Mouse (Mus musculus) kidney, postnatal 0 days (tissue): ENCODE results near the gene Avl9. TPM values are rescaled to one million over a fixed set of nuclear protein-coding genes. Genes with fewer than 3 reads are reported as not detected.
A peak's percentile ranks its signal among the peaks of the same experiment; 100 is the strongest.

ENCODE experiments used
- ATAC-seq: fragments of 200-750 bp; cut with Nextera tagmentation; replicated peaks from 2 replicates; pipeline ENCODE4 v1.8.0; 2017; ENCODE audit warnings: low read depth, moderate number of reproducible peaks, moderate TSS enrichment, moderate library complexity; ENCODE audit not compliant: low FRiP score
- DNase-seq: peaks from one replicate; pipeline ENCODE4 v3.0.0-alpha.2; 2016; ENCODE audit warnings: low spot score
- H3K27ac ChIP-seq: fragments of 300-500 bp; sonication (generic); 2 replicates; pipeline ENCODE4 v1.5.1; 2014; ENCODE audit warnings: mild to moderate bottlenecking
- H3K27me3 ChIP-seq: fragments of 300-500 bp; sonication (generic); 2 replicates; pipeline ENCODE4 v1.6.1; 2014; ENCODE audit warnings: low read length, mixed read lengths; ENCODE audit not compliant: insufficient read depth
- H3K36me3 ChIP-seq: fragments of 300-500 bp; sonication (generic); 2 replicates; pipeline ENCODE4 v1.6.1; 2014; ENCODE audit warnings: low read length, mixed read lengths; ENCODE audit not compliant: insufficient read depth
- H3K4me1 ChIP-seq: fragments of 300-500 bp; sonication (generic); replicated peaks from 2 replicates; pipeline ENCODE4 v1.6.1; 2014; ENCODE audit warnings: antibody characterized with exemption, low read length, mixed read lengths; ENCODE audit not compliant: insufficient read depth
- H3K4me2 ChIP-seq: fragments of 300-500 bp; sonication (generic); 2 replicates; pipeline ENCODE4 v1.6.1; 2014; ENCODE audit warnings: mild to moderate bottlenecking, low read length, moderate library complexity, mixed read lengths
- H3K4me3 ChIP-seq: fragments of 300-500 bp; sonication (generic); replicated peaks from 2 replicates; pipeline ENCODE4 v1.5.1; 2014; ENCODE audit warnings: low read depth, low read length
- H3K9ac ChIP-seq: fragments of 300-500 bp; sonication (generic); 2 replicates; pipeline ENCODE4 v1.6.1; 2014; ENCODE audit warnings: low read depth, low read length
- H3K9me3 ChIP-seq: fragments of 300-500 bp; sonication (generic); replicated peaks from 2 replicates; pipeline ENCODE4 v1.6.1; 2016; ENCODE audit warnings: low read length, inconsistent platforms, mixed read lengths
- CTCF ChIP-seq: IDR thresholded peaks from 2 replicates; pipeline ENCODE4 v1.5.1; 2016; ENCODE audit warnings: antibody characterized with exemption, low read depth, mild to moderate bottlenecking, moderate library complexity
- WGBS: fragments of 180-500 bp; shearing (Covaris S2); extraction: QIAGEN DNeasy Blood & Tissue Kit; methylation state at CpG from one replicate; pipeline ENCODE4 v1.1.7; 2014; 5-methylcytosine and 5-hydroxymethylcytosine counted together
- polyA plus RNA-seq: library from polyadenylated mRNA; unstranded; fragments of >200 nt; fragmentation: Nextera tagmentation; extraction: Ambion mirVana; gene quantifications from 2 replicates; pipeline ENCODE4 v1.2.1, GENCODE M21; 2015

The Avl9 gene
- 9.1 and 10.0 TPM in 2 replicates for polyA plus RNA-seq

DNA sequence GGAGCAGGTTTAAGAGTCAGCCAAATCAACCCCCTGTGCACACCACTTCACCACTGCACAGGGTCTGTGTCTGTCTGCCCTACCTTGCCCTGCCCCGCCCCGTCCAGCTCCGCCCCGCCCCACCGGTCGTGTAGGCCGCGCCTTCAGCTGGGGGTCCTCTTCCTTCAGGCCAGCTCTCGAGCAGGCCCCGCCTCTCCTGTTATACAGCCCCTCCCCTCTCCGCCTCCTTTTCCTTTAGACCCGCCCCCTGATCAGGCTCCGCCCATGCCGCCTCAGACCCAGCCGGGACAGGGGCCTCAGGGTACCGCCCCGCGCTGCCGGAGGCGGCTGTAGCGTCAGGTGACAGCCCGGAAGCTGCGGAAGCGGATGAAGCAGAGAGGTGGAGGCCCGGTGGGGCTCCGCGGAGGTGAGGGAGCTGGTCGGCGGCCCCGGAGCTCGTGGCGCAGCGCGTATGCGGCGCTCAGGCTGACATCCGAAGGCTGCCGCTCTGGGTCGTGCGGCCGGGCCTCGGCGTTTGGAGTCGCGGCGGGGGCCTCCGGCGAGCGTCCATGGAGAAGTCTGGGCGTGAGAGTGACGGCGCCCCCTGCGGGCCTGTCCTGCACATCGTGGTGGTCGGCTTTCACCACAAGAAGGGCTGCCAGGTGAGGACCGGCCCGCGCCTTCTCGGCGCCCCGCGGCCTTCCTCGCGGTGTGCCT lies at the start of gene Avl9:
Gene Avl9 (plus strand): TSS at position 326 of the 696 bp plus-strand sequence.
- Histone ChIP-seq H3K27ac (peak within 1 kb of the TSS; percentile 90), H3K27me3 (no peaks in the 10 kb centered on the region), H3K4me2 (peak within 1 kb of the TSS; percentile 67), H3K9me3 (no peaks in the 10 kb centered on the region), H3K4me1 (peaks cover 9% of the 10 kb centered on the region), H3K4me3 (peak within 1 kb of the TSS; percentile 58), H3K9ac (peak within 1 kb of the TSS; percentile 65), H3K36me3 (no peaks in the 10 kb centered on the region)
- peak; percentile 74 for TF ChIP-seq CTCF
- ATAC-seq (peak; percentile 98), DNase-seq (peak; percentile 98)
- WGBS = under 1% methylated on average over 64 of the region's 64 CpGs

DNA sequence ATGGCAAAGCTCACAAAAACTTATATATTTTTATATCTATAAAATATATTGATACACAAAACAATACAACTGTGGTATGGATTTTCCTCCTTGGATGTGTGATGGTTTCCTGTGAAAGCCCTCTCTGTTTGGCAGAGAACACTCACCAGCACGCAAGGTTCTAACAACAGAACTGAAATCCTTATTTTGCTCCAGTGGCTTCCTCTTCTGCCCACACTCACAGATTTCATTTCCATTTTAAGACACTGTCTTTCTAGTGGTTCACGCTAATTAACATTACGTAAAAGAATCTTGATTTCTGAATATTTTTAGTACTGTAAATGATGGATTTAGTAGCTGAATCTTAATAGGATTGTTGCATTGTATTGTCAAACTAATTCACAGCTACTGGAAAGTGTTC lies 26.5 kb upstream of the Avl9 start:
- no peak overlapping the region for H3K4me2 ChIP-seq
- H3K27me3 ChIP-seq = no peaks in the 10 kb centered on the region
- H3K9ac ChIP-seq = no peak overlapping the region
- H3K9me3 ChIP-seq = no peaks in the 10 kb centered on the region
- no peaks in the 10 kb centered on the region for H3K4me1 ChIP-seq
- H3K36me3 ChIP-seq = no peaks in the 10 kb centered on the region
- DNase-seq (no peak), ATAC-seq (no peak)
- H3K27ac ChIP-seq = no peak overlapping the region
- no peak overlapping the region for H3K4me3 ChIP-seq
- 91% methylated on average over 3 of the region's 3 CpGs for WGBS
- TF ChIP-seq CTCF = no peak

DNA sequence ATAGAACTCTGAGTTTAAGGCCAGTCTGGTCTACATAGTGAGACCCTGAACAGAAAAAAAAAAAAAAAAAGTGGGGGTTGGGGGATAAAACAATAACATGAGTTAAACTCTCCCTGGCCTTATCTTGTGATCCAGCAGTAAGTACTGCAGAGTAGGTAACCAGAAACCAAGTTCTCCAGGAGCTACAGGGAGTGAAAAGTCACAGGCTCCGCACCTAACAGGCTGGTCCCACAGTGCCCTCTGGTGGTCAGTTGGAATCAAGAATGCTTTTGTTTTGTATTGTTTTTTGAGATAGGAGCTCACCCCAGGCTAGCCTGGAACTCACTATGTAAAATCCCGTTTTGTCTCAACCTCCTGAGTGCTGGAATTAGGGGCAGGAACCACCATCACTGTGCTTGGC lies 23.5 kb upstream of the Avl9 start:
- H3K4me1 ChIP-seq = no peaks in the 10 kb centered on the region
- no peak overlapping the region for H3K4me2 ChIP-seq
- ATAC-seq = peak; percentile 63; the same call in 1 of the 2 replicates
- TF ChIP-seq CTCF = peak; percentile 93
- H3K27ac ChIP-seq = no peak overlapping the region
- H3K9me3 ChIP-seq = no peaks in the 10 kb centered on the region
- H3K9ac ChIP-seq = no peak overlapping the region
- 2% methylated on average over 2 of the region's 2 CpGs for WGBS
- H3K36me3 ChIP-seq = no peaks in the 10 kb centered on the region
- peak; percentile 93 for DNase-seq
- H3K4me3 ChIP-seq = no peak overlapping the region
- H3K27me3 ChIP-seq = no peaks in the 10 kb centered on the region

DNA sequence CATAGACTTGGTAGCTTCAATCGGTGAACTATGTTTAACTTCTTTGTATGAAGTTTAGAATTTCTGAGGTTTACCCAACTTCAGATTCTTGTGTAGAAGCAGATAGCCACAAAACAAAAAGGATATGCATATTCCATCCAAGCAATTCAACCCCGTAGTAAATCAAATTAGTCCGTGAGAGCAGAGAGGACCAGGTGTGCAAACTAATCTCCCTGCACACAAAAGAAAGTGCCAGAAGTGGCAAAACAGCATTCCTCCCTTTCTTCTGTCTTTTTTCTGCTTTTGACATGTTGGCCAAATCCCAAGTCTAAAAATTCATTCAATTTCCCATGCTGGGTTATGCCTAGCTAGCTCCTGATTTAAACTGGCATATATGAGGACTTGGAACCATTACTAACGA lies 22.3 kb upstream of the Avl9 start:
- Histone ChIP-seq H3K9me3 (no peaks in the 10 kb centered on the region), H3K27ac (no peak overlapping the region), H3K4me2 (no peak overlapping the region), H3K36me3 (no peaks in the 10 kb centered on the region), H3K4me3 (no peak overlapping the region), H3K9ac (no peak overlapping the region), H3K27me3 (no peaks in the 10 kb centered on the region), H3K4me1 (no peaks in the 10 kb centered on the region)
- no peak for TF ChIP-seq CTCF
- 77% methylated on average over 4 of the region's 4 CpGs for WGBS
- ATAC-seq (no peak), DNase-seq (no peak)

DNA sequence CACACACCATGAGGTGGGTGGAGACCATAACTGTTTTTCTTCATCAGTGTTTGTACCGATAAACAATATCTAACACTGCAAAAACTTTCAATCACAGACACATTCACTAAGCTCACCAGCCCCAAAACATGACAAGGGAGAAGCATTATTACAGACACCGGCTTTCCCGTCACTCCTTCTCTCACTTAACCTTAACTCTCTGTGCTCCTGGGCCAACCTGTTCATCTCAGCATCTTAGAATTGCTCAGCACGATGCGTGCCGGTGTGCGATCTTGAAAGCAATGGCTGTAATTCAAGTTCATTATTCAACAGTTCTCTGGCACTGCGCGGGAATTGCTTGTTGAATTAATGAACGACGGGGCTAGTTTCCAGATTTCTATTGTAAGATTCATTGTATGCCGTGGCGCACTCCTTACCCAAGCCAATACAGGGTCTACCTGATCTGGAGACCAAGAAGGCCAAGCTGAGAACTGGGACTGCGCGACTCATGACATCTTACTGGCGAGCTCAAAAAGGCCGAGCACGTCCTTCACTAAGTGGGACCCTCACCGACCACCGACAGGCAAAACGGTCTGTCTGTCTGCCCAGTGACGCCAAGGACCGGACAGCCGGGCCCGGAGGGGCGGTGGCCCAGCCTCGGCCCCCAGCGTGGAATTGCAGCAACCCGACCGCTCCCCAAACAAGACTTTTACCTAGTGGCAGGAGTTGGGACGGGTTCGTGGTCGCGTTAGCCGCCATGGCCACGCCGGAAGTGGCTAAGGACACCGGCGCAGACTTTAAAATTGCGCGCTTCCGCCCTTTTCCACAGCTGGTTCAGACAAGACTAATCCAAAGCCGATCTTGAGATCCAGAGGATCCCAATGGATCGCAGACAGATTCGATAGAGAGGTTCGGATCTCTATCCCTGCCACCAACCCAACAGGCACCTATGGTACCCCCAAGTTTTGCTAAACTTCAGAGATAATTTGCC lies 10.5 kb upstream of the Avl9 start, which contains the start of gene Lsm5:
Gene Lsm5 (minus strand): TSS at position 780 of the 970 bp plus-strand sequence.
- Histone ChIP-seq H3K27me3 (no peaks in the 10 kb centered on the region), H3K9me3 (no peaks in the 10 kb centered on the region), H3K27ac (no peak within 1 kb of the TSS), H3K9ac (peak within 1 kb of the TSS; percentile 71), H3K4me3 (peak within 1 kb of the TSS; percentile 83), H3K4me1 (0 out of 2 replicates have a peak, but pooled peaks cover 2% of the 10 kb centered on the region), H3K4me2 (peak within 1 kb of the TSS; percentile 77), H3K36me3 (no peaks in the 10 kb centered on the region)
- whole genome bisulfite sequencing = under 1% methylated on average over 46 of the region's 46 CpGs
- ATAC-seq = peak; percentile 93
- TF ChIP-seq CTCF = no peak
- DNase-seq = peak; percentile 93

DNA sequence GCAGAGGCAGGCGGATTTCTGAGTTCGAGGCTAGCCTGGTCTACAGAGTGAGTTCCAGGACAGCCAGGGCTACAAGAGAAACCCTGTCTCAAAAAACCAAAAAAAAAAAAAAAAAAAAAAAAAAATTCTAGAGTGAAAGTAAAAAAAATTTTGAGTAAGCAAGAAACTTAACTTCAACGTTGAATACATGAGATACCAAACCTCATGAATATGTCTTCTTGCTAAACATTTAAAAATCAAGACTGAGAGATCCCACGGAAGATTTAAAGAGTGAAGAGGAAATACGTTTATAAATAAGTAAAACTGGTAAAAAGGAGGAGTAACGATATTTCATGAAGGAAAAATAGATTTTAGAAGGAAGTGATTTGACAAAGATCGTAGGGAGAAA lies 519 bp upstream of the Avl9 start:
- 51% methylated on average over 7 of the region's 7 CpGs for WGBS
- H3K36me3 ChIP-seq = no peaks in the 10 kb centered on the region
- no peak overlapping the region for H3K27ac ChIP-seq
- ATAC-seq (no peak), DNase-seq (no peak)
- H3K9me3 ChIP-seq = no peaks in the 10 kb centered on the region
- H3K9ac ChIP-seq = no peak overlapping the region
- peak overlapping the region; percentile 67 for H3K4me2 ChIP-seq
- H3K4me1 ChIP-seq = peaks cover 9% of the 10 kb centered on the region
- H3K4me3 ChIP-seq = peak overlapping the region; percentile 58
- H3K27me3 ChIP-seq = no peaks in the 10 kb centered on the region
- no peak for TF ChIP-seq CTCF
